Mouse (Mus musculus) ES-Bruce4 (cell line): Measurements from ENCODE around the gene Sez6.

Experiments
- EP300 ChIP-seq: IDR thresholded peaks from 2 replicates; pipeline ENCODE4 v1.6.1; 2011; ENCODE audit warnings: low read depth, low read length; ENCODE audit not compliant: insufficient read depth
- POLR2A ChIP-seq: IDR thresholded peaks from one replicate; pipeline ENCODE4 v1.8.1; 2011; ENCODE audit warnings: low read length; ENCODE audit not compliant: insufficient read depth

DNA sequence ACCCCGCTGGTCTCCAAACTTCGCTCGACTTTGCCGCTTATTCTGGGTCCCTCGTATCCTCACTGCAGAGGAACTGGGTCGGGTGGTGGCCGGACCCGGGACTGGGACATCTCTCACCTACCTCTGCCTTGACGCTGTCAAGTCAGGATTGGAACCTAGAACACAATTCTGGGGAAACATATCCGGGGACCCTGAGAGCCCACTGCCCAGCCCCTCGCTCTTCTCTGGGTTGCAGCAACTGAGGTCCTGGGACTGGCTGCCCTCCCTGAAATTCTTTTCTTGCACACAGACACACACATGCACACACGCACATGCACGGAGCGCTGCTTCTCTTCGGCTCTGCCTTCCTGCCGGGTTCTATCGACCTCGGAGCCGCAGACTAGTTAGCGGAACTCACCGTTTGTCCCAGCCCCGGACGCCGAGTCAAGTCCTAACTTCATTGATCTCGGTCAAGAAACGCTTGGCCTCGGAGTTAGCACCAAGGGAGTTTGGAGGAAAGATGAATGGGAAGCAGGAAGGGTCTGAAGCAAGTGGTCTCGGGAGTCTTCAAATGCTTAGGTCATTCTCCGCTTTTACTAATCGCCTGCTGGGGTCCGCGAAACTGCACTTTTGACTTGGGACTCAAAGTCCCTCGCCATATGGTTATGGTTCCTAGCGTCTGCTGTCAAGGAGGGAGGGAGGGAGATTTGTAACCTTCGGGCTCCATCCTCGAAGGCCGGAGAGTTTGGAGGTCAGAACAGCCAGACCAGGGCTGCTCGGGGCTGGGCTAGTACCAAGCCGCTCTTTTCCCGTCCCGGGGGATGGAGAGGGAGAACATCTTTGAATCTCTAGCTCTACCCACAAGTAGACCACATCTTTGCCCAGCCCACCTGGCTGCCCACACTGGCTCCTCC lies 1.2 kb downstream of the Sez6 start:
- TF ChIP-seq POLR2A (no peak), EP300 (no peak)
